Mouse (Mus musculus): ENCODE results near the gene Vamp1.

Gene Vamp1

GRCm38 (mm10) chr6:125210436-125210835, 4.9 kb upstream of the Vamp1 start:
- intact Hi-C loops (cut with DNase I): no loop called here

DNA sequence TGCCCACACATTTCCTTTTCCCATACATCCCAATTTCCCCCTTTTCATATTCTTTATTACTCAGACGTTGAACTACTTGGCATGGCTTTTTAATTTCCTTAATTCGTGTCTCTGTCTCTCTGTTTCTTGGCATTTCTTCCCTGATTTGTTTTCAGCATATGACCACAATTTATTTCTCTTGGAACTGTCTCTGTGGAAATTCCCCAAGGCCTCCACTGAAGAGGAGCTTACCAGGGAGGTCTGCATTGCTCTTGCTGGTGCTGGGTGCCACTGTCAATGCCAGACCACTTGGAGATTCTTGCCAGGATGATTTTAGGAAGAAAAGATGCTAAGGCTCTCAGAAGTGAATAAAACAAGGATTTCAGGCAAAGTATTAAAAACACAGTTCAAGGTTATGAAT, 2.7 kb upstream of the Vamp1 start:
- intact Hi-C loops (cut with DNase I): no loop called here

GRCm38 (mm10) chr6:125213129-125213528, 2.2 kb upstream of the Vamp1 start:
- intact Hi-C loops (cut with DNase I): no loop called here

DNA sequence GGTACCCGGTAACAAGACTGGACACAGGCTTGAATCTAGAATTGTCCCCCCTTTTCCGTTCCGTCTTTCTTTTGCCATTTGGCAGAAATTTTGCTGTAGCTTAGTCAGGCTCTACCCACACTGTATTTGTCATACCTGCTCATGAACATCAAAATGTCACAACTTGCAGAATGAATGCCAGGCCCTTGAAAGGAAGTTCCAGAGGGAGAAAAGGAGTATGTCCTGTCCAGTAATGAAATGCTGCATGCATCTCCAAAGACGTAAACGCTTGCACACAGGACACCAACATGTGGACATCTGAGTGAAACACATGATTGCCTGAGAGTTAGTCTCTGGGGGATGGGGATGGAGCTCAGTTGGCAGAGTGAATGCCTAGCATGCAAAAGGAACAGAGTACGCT, 1.6 kb upstream of the Vamp1 start:
- intact Hi-C loops (cut with DNase I): no loop called here

DNA sequence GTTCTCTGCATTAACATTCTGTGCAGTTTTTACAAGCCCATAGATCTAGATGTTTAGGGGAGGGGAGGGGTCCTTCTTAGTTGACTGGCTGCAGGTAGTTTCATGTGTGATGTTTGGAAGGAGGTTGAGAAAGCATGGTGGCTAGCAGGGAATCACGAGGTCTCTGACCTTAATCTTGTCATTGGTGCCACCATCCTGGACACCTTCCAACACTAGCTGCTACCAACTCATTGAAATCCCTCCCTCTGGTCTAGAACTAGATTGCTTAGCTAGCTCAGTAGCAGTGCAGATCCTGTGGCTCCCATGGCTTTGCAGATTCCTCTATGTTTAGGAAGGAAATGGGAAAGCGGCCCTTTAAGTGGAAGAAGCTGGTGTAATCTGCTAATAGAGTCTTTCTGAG, 1.5 kb downstream of the Vamp1 start:
- intact Hi-C loops (cut with DNase I): no loop called here

- intact Hi-C loops (cut with DNase I): loop anchor here (2.0 kb wide), 1 partner anchor 53 kb away; no protein-coding TSS in a partner anchor
Measured at GRCm38 (mm10) chr6:125217899-125218298, 2.5 kb downstream of the Vamp1 start.

- intact Hi-C loops (cut with DNase I): loop anchor here (2.0 kb wide), 1 partner anchor 52 kb away; no protein-coding TSS in a partner anchor
Measured at GRCm38 (mm10) chr6:125218963-125219362, 3.6 kb downstream of the Vamp1 start.

DNA sequence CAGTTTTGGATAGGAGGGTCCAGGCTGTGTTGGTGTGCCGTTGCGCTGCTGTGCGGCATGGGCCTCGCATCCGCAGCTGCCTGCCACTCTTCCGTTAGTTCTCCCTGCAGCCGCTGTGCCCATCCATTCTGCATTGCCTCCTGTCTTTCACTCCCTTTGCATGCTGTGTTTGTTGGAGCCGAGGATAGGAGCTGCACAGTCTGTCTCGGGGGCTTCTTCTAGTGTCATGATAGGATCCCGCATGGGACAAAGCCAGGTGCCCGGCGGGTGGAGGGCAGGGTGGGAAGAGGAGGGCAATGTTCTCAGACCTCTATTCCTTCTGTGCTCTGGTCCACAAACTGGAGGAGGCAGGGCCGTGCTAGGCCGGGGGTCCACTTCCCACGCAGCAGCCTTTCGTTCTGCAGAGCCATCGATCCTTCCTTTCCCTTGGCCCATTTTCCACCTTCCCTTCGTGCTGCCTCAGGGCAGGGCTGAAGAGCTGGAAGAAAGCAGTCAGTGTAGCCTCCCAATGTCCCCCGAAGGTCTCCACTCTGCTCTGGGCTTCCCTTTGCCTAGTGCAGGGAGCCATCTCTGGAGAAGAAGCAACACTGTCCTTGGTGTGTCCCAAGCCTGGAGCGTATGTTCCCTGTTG, 5.9 kb downstream of the Vamp1 start:
- intact Hi-C loops (cut with DNase I): no loop called here

- intact Hi-C loops (cut with DNase I): no loop called here
Measured at GRCm38 (mm10) chr6:125222146-125222545, 6.8 kb downstream of the Vamp1 start.

DNA sequence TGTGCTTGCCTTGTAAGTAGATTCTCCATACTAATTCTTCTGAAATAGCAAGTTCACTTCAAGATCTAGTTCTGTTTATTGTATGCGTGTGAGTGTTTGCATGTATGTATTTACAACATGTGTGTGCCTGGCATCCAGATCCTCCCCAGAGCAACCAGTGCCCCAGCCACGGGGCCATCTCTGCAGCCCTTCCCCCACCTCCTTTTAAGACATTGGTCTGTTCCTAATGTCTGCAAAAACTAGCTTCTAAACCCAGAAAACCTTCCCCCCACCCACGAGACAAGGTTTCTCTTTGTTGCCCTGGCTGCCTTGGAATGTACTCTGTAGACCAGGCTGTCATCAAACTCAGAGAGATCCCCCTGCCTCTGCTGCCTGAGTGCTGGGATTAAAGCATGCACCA, 7.2 kb downstream of the Vamp1 start:
- intact Hi-C loops (cut with DNase I): no loop called here

- intact Hi-C loops (cut with DNase I): loop anchor here (5.0 kb wide), 1 partner anchor 63 kb away; no protein-coding TSS in a partner anchor
Measured at GRCm38 (mm10) chr6:125225518-125226115, 10.3 kb downstream of the Vamp1 start.

- intact Hi-C loops (cut with DNase I): no loop called here
Measured at GRCm38 (mm10) chr6:125230571-125230970, 15.2 kb downstream of the Vamp1 start.

DNA sequence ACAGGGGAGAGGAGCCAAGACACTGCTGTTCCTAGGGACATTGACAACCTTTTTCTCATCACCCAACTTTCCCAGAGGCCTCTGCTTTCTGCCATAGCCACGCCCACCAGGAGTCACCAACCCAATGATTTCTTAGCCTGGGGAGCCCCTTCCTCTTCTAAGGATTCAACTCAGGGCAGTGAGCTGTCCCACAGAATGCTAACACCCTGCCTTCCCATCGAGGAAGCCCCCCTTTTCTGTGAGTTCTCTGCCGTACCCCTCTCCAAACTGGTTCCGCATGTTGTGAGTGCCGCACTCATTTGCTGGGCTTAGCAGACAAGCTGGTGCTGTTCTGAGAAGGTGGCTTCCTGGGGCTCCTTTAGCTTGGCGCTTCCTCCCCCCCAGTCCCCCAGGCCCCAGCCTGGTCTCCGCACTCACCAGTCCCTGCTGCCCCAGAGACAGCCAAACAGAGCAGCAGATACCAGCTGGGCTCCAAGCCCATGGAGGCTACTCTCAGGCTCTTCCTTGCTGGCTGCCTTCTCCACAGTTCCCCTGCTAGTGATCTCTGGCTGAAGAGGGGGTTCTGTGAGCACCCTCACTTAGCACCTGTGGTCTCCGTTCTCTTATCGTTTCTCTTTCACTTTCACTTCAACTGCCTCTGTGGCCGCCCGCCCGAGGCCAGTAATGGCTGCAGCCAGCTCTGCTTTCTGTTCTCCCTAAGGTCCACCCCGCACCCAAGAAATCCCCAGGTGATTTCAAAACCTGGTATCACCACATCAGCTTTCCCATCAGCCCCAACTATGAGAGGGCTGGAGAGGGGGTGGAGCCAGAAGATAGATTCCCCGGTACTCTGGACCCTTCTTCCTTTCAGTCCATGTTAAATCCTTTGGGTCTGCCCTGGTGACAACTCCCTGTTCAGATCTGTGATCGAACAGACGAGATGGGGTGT, 16.0 kb downstream of the Vamp1 start, which contains the start of gene Tapbpl:
TSS of gene Tapbpl (minus strand) at position 744 of the 928 bp plus-strand sequence.
- intact Hi-C loops (cut with DNase I): no loop called here

DNA sequence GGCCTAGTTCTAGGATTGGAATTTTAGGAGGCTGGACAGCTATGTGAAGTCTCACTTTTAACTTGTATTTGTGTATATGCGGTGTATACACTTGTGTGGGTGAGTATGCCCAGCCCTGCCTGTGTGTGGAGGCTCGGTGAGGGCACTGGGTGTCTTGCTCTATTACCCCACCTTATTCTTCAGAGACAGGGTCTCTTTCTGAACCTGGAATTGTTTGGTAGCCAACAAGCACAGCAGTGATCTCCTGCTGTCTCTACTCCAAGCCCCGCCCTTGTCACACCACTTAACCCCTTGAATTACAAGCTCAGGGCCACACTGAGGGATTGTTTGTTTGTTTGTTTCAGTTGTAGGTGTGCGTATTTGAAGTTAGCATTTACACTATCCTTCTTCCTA, 16.7 kb downstream of the Vamp1 start:
- intact Hi-C loops (cut with DNase I): no loop called here

DNA sequence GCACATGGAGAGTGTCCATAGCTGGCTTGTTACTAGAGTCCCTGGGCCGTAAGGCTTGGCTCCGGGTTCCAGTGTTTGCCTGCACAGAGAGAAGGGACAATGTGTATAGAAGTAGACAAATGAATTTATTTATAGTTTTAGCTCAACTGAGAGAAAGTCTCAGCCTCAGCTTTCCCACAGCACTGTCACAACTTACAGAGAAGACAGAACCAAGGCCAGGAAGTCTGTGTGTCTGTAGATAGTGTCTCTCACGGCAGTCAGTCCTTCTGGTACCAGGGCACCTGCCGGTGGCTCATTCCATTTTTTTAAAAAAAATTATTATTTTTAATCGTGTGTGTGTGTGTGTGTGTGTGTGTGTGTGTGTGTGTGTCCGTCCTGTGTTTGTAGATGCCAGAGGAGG, 17.2 kb downstream of the Vamp1 start:
- intact Hi-C loops (cut with DNase I): no loop called here

GRCm38 (mm10) chr6:125233816-125234519, 18.6 kb downstream of the Vamp1 start:
- intact Hi-C loops (cut with DNase I): no loop called here

DNA sequence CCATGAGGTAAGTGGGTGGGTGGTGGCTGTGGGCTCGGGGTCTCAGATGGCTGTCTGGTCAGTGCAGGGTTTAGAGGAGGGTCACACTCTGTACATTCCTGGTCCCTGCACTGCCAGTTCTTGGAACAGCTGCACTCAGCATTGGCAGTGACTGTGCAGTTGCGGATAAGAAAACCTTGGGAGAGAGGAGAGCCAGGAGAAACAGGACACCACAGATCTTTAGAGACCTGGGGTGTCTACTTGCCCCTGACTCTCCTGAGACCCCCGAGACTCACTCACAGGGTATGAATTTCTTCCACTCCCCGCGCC, 19.1 kb downstream of the Vamp1 start:
- intact Hi-C loops (cut with DNase I): no loop called here

- intact Hi-C loops (cut with DNase I): no loop called here
Measured at GRCm38 (mm10) chr6:125236341-125236740, 21.0 kb downstream of the Vamp1 start.

DNA sequence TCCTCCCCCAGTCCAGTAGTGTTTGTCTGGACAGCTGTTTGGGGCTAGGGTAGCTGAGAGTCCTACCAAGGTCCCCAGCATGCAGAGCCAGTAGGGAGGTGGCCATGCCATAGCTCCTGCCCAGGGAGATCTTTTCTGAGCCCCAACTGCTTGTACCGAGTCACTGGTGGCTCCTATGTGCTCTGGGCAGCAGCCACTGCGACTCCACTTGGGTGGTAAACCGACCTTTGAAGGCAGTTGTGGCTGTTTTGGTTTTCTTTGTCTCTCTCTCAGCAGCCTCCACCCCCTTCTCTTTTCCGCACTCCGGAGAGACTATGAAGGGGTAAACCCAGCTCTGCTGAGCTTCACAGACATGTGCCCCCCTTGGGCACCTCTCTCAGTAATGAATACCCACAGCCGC, 21.4 kb downstream of the Vamp1 start, which contains the start of gene Cd27:
TSS of gene Cd27 (minus strand) at position 229 of the 400 bp plus-strand sequence.
- intact Hi-C loops (cut with DNase I): no loop called here

DNA sequence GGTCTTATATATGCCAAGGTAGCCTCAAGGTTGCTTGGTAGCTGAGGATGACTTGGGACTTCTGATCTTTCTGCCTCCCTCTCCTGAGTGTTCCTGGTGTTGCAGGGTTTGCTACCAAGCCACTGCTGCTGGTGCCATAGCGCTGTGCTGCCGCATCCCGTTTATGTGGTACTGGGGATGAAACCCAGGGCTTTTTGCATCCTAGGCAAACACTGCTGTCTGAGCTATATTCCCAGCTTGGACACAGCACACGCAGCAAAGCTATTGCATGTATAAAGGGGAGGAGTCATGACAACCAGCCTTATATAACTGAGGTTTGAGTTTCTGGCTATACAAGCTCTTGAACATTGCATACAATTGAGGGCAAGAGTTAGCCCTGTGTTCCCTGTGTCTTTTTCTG, 22.1 kb downstream of the Vamp1 start:
- intact Hi-C loops (cut with DNase I): no loop called here

GRCm38 (mm10) chr6:125238396-125238795, 23.0 kb downstream of the Vamp1 start:
- intact Hi-C loops (cut with DNase I): no loop called here

Data from adrenal gland (tissue).